Mouse (Mus musculus) neutrophil, adult 65 days (primary cell): Measurements from ENCODE around the gene C87436. TPM values are rescaled to one million over a fixed set of nuclear protein-coding genes. Genes with fewer than 3 reads are reported as not detected.

Experiments used
- total RNA-seq: library from RNA; stranded (reverse); gene quantifications from 2 replicates; pipeline ENCODE4 v1.2.4, GENCODE M21; 2023

Gene C87436
- 20.1 and 27.2 TPM in 2 replicates for total RNA-seq

GRCm38 (mm10) chr6:86438272-86439118 is at the start of gene C87436:
Gene C87436 (plus strand): TSS chr6:86438374.

GRCm38 (mm10) chr6:86396581-86397256 is 41.5 kb upstream of the C87436 start, which contains the start of gene Pcyox1:
Gene Pcyox1 (minus strand): TSS chr6:86397154.

DNA sequence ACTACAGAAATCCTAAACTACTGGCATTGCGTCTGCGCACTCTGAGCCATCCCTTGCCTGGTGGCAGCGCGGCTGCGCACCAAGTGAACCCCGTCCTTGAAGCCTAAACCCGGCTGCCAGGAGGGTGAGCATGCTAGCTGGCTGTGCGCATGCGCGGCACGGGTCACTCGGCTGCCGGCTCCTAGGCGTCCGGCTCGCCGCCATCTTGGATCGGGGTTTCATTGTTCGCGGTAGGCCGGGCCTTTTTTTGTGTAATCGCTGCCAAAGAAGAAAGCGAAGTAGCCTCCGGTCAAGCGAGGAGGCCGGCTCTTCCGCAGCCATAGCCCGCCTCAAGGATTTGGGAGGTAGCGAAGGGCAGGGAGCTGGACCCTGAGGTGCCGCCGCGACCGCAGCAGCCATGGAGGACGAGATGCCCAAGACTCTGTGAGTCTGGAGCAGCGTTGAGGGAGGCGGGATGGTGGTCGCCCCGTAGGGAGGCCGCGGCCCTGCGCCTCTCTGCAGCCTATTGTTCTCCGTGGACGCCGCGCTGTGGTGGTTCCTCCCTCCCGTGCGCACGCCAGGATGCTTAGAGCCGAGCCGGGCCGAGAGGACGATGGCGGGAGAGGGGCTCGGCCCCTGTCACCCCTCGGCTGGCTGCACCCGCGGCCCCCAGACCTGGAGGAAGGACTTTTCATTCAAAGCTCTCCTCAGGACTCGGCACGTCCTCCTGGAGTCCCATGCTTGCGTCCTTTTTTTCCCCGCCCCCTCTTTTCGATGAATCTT is 33.9 kb upstream of the C87436 start, which contains the start of gene Tia1:
Gene Tia1, plus strand, starts transcription at position 120 of the 762 bp plus-strand sequence.

DNA sequence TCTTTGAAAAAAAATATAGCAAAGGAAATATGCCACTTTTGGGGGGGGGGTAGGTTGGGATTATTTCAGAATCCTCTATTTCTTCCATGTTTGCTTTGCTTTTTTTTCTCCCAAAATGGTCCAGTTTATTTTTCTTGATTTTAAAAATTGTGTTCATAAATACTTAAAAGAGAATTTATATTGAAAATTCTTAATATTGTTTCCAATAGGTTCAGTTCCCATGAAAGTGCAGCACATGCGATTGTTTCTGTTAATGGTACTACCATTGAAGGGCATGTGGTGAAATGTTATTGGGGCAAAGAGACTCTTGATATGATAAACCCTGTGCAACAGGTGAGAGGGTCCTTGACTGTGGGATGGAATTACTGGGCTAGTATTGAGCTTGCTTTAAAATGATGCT is 11.8 kb upstream of the C87436 start, which contains the start of gene Gm44790:
Gene Gm44790, plus strand, starts transcription at position 301 of the 400 bp plus-strand sequence.

Other genes with a start within 250 kb of the C87436 start
- not detected in 2 replicates for gene Tgfa, start 243.2 kb upstream of the C87436 start, total RNA-seq
- 2.0 and 2.8 TPM in 2 replicates for gene Fam136a, start 72.7 kb upstream of the C87436 start, total RNA-seq
- 83.3 and 105 TPM in 2 replicates for gene Snrpg, start 67.1 kb upstream of the C87436 start, total RNA-seq
- 29.2 and 43.1 TPM in 2 replicates for gene Pcyox1, start 41.2 kb upstream of the C87436 start, total RNA-seq
- 34.3 and 34.9 TPM in 2 replicates for gene Tia1, start 34.2 kb upstream of the C87436 start, total RNA-seq
- gene Gm44790, start 11.7 kb upstream of the C87436 start, total RNA-seq = 1.1 TPM in 1 of 2 replicates, not detected in the other
- gene Pcbp1, start 87.9 kb downstream of the C87436 start, total RNA-seq = 142 and 167 TPM in 2 replicates
- gene Asprv1, start 189.8 kb downstream of the C87436 start, total RNA-seq = 145 and 168 TPM in 2 replicates
- gene Mxd1, start 230.8 kb downstream of the C87436 start, total RNA-seq = 1,109 and 1,231 TPM in 2 replicates
- 25.2 and 32.0 TPM in 2 replicates for gene Snrnp27, start 246.1 kb downstream of the C87436 start, total RNA-seq